21 mouse cellular contexts compared by ENCODE assay signal in the genomic region with DNA sequence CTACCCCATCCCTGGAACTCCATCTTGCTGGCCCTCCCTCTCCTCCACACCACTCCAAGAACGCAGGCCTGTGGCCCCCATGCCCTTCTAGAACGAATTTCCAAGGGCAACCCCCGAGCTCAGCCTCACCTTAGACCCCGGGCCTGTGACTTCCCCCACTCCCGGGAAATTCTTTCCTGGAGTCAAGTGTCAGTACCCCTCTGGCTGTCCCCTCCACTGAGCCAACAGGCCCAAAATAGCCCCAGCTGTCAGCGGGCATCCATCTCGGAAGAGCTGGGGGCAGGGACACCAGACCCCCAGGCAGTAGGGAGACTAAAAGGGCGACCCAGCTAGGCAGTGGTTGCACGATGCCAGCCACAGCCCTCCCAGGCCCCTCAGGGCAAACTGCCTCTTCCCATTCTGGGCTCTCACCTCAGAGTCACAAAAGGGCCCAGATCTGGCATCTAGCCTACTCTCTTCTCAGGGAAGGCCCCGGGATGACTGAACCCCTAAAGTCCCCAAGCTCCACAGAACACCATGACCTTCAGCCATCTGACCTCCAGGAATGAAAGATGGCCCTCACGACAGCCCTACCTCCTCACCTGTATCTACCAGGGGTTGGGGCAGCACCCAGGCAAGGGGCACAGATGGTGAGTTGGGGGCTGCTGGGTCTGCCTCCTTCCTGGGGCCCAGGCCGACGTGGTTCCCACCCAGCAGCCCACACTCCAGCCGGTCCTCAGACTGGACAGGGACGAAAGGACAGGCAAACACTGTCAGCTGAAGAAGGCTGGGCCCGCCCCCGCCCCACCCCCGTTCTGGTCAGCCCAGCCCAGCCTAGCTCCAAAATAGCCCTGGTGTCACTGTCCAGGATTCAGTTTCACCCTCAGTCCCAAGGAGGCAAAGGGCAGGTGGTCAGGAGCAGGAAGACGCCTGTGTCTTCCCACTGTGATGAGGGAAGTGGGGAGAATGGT. TPM values are rescaled to one million over a fixed set of nuclear protein-coding genes. Genes with fewer than 3 reads are reported as not detected.
DNase-seq lines count a peak whose midpoint lies in the region; ATAC-seq lines count a peak whose summit lies in the region.
"Had no signal": no experiment of that assay in that cellular context is flagged by ENCODE, and none has a peak within 500 bp of the region (broad histone marks: within the 10 kb centered on the region; RNA-seq: fewer than 3 reads in every experiment).

No protein-coding gene starts in this region.

- H3K27ac ChIP-seq in liver, embryonic 16.5 days (ENCODE audit: low read length): no peak overlapping the region
- H3K27ac ChIP-seq in liver, embryonic 12.5 days: no peak overlapping the region
- peak overlapping the region; percentile 87 for H3K27ac ChIP-seq in heart, embryonic 15.5 days
- H3K27ac ChIP-seq: hindbrain, embryonic 14.5 days; limb, embryonic 12.5 days; liver, embryonic 15.5 days had no signal

- DNase-seq in gastrocnemius, postnatal 25 days: peak; percentile 81
- no peak for DNase-seq in thymus, postnatal 36 days
- DNase-seq in thymus, postnatal 4 days: no peak
- DNase-seq in left cerebral cortex, postnatal 4 days: no peak
- DNase-seq: adrenal gland, postnatal 36 days; cerebellum, adult 9-11 months; embryo, embryonic 11 days; lung, postnatal 10 days; thymus, adult 2 months had no signal

- H3K4me1 ChIP-seq in liver, embryonic 16.5 days (ENCODE audit: control insufficient read depth, low read depth, low read length): no peaks in the 10 kb centered on the region
- H3K4me1 ChIP-seq in liver, embryonic 12.5 days: peaks cover 11% of the 10 kb centered on the region
- H3K4me1 ChIP-seq in heart, embryonic 15.5 days (replicated peaks): peaks cover 56% of the 10 kb centered on the region

- WGBS in liver, embryonic 16.5 days (ENCODE audit: insufficient replicate concordance): 52% methylated on average over 19 of the region's 19 CpGs
- 53% methylated on average over 19 of the region's 19 CpGs for whole genome bisulfite sequencing in liver, embryonic 12.5 days (ENCODE audit: insufficient replicate concordance)
- 34% methylated on average over 19 of the region's 19 CpGs for WGBS in heart, embryonic 15.5 days

- H3K4me3 ChIP-seq in liver, embryonic 16.5 days (ENCODE audit: low read depth, low read length): no peak overlapping the region
- H3K4me3 ChIP-seq in liver, embryonic 12.5 days: no peak overlapping the region
- peak overlapping the region; percentile 48 for H3K4me3 ChIP-seq in heart, embryonic 15.5 days
- H3K4me3 ChIP-seq: limb, embryonic 12.5 days; liver, embryonic 15.5 days had no signal

- no peaks in the 10 kb centered on the region for H3K9me3 ChIP-seq in liver, embryonic 16.5 days (replicated peaks; ENCODE audit: control insufficient read depth, low read length)
- no peaks in the 10 kb centered on the region for H3K9me3 ChIP-seq in liver, embryonic 12.5 days (replicated peaks)
- H3K9me3 ChIP-seq in heart, embryonic 15.5 days (replicated peaks): no peaks in the 10 kb centered on the region
- H3K9me3 ChIP-seq: limb, embryonic 12.5 days; liver, embryonic 15.5 days had no signal

- no peak overlapping the region for H3K9ac ChIP-seq in liver, embryonic 16.5 days (ENCODE audit: low read depth, low read length)
- no peak overlapping the region for H3K9ac ChIP-seq in liver, embryonic 12.5 days
- H3K9ac ChIP-seq in heart, embryonic 15.5 days: peak overlapping the region; percentile 71
- H3K9ac ChIP-seq: hindbrain, embryonic 14.5 days; limb, embryonic 12.5 days; liver, embryonic 15.5 days had no signal

- H3K4me2 ChIP-seq in liver, embryonic 16.5 days (ENCODE audit: low read depth, low read length): no peak overlapping the region
- no peak overlapping the region for H3K4me2 ChIP-seq in liver, embryonic 12.5 days
- peak overlapping the region; percentile 62 for H3K4me2 ChIP-seq in heart, embryonic 15.5 days
- H3K4me2 ChIP-seq: hindbrain, embryonic 14.5 days; limb, embryonic 12.5 days; liver, embryonic 15.5 days had no signal

- intact Hi-C loops in left cerebral cortex, postnatal 4 days (cut with DNase I): no loop called here

- no peaks in the 10 kb centered on the region for H3K36me3 ChIP-seq in liver, embryonic 16.5 days (ENCODE audit: control insufficient read depth, insufficient read depth)
- H3K36me3 ChIP-seq in liver, embryonic 12.5 days: no peaks in the 10 kb centered on the region
- no peaks in the 10 kb centered on the region for H3K36me3 ChIP-seq in heart, embryonic 15.5 days
- H3K36me3 ChIP-seq: limb, embryonic 12.5 days; liver, embryonic 15.5 days had no signal

- H3K27me3 ChIP-seq in liver, embryonic 16.5 days (ENCODE audit: control insufficient read depth, insufficient read depth, low read depth, low read length): peaks cover 40% of the 10 kb centered on the region
- peaks cover 62% of the 10 kb centered on the region for H3K27me3 ChIP-seq in liver, embryonic 12.5 days (replicated peaks)
- peaks cover 32% of the 10 kb centered on the region for H3K27me3 ChIP-seq in heart, embryonic 15.5 days

- peak; percentile 24; the same call in 1 of the 2 replicates for ATAC-seq in liver, embryonic 16.5 days (ENCODE audit: low read depth)
- no peak for ATAC-seq in liver, embryonic 12.5 days
- peak; percentile 80 for ATAC-seq in heart, embryonic 15.5 days (replicated peaks; ENCODE audit: insufficient number of reproducible peaks, insufficient read depth, low FRiP score, low read depth)
- ATAC-seq: activated CD4-positive, CD25-positive, alpha-beta regulatory T cell, adult 4 months; forebrain, embryonic 16.5 days; intestine, embryonic 16.5 days; midbrain, embryonic 16.5 days; Patski had no signal

RNA-seq across cellular contexts. Expression of gene Obscn, which starts 2.6 kb away (rescaled TPM):
- polyA plus RNA-seq in liver, embryonic 16.5 days (2015; fragmentation: Nextera tagmentation; extraction: Ambion mirVana): 0.12 and 0.34 TPM in 2 replicates
- polyA plus RNA-seq in liver, embryonic 12.5 days (2016; fragmentation: Nextera tagmentation; extraction: Ambion mirVana): 0.42 and 0.51 TPM in 2 replicates
- total RNA-seq in gastrocnemius, postnatal 25 days (2021): 1,000 to 10,000 TPM; 1,440 to 1,520 TPM
- 64.8 and 65.2 TPM in 2 replicates for polyA plus RNA-seq in heart, embryonic 15.5 days (2015; fragmentation: Nextera tagmentation; extraction: Ambion mirVana)
- total RNA-seq in left cerebral cortex, postnatal 4 days (2021): 1 to 10 TPM; 4.4 to 4.7 TPM
- total RNA-seq: granulocyte monocyte progenitor cell, adult 5-6 weeks had no signal
- polyA plus RNA-seq: activated CD4-positive, CD25-positive, alpha-beta regulatory T cell, adult 4 months had no signal

RNA-seq across cellular contexts. Expression of gene Iba57, which starts 24.7 kb away (rescaled TPM):
- 12.8 and 13.3 TPM in 2 replicates for polyA plus RNA-seq in liver, embryonic 16.5 days (2015; fragmentation: Nextera tagmentation; extraction: Ambion mirVana)
- 14.2 and 14.5 TPM in 2 replicates for polyA plus RNA-seq in liver, embryonic 12.5 days (2016; fragmentation: Nextera tagmentation; extraction: Ambion mirVana)
- total RNA-seq in gastrocnemius, postnatal 25 days (2021): 1 to 10 TPM; 7.3 to 9.3 TPM
- polyA plus RNA-seq in heart, embryonic 15.5 days (2015; fragmentation: Nextera tagmentation; extraction: Ambion mirVana): 7.3 and 8.5 TPM in 2 replicates
- 10 to 100 TPM in 1 of 2 experiments, 1 to 10 TPM in 1; 8.9 to 13.1 TPM for total RNA-seq in left cerebral cortex, postnatal 4 days (2021)

RNA-seq across cellular contexts. Expression of gene Gjc2, which starts 44.2 kb away (rescaled TPM):
- polyA plus RNA-seq in liver, embryonic 16.5 days (2015; fragmentation: Nextera tagmentation; extraction: Ambion mirVana): 0.08 and 0.20 TPM in 2 replicates
- polyA plus RNA-seq in liver, embryonic 12.5 days (2016; fragmentation: Nextera tagmentation; extraction: Ambion mirVana): 0.10 and 0.14 TPM in 2 replicates
- total RNA-seq in gastrocnemius, postnatal 25 days (2021): under 1 TPM; 0.33 to 0.48 TPM
- 0.77 TPM in 2 replicates for polyA plus RNA-seq in heart, embryonic 15.5 days (2015; fragmentation: Nextera tagmentation; extraction: Ambion mirVana)
- total RNA-seq in left cerebral cortex, postnatal 4 days (2021): under 1 TPM; 0.86 to 0.89 TPM
- total RNA-seq: granulocyte monocyte progenitor cell, adult 5-6 weeks had no signal
- polyA plus RNA-seq: activated CD4-positive, CD25-positive, alpha-beta regulatory T cell, adult 4 months had no signal

RNA-seq across cellular contexts. Expression of gene Guk1, which starts 53.2 kb away (rescaled TPM):
- 55.0 TPM in 2 replicates for polyA plus RNA-seq in liver, embryonic 16.5 days (2015; fragmentation: Nextera tagmentation; extraction: Ambion mirVana)
- 73.7 and 81.3 TPM in 2 replicates for polyA plus RNA-seq in liver, embryonic 12.5 days (2016; fragmentation: Nextera tagmentation; extraction: Ambion mirVana)
- total RNA-seq in gastrocnemius, postnatal 25 days (2021): 10 to 100 TPM; 18.7 to 24.5 TPM
- 109 and 125 TPM in 2 replicates for polyA plus RNA-seq in heart, embryonic 15.5 days (2015; fragmentation: Nextera tagmentation; extraction: Ambion mirVana)
- 100 to 1,000 TPM in 1 of 2 experiments, 10 to 100 TPM in 1; 93.9 to 107 TPM for total RNA-seq in left cerebral cortex, postnatal 4 days (2021)

Comparison
In these comparisons a context has a peak if more than half of its experiments do, and no peak if none do; other contexts are left out.
1. RNA of gene Obscn, which starts 2.6 kb away (polyA plus RNA-seq): 64.8 to 65.2 TPM in heart, embryonic 15.5 days; 0.42 to 0.51 TPM in liver, embryonic 12.5 days and 0.12 to 0.34 TPM in liver, embryonic 16.5 days; every median in the first group is over 10 times any median in the second.